Mouse (Mus musculus) CH12.LX (cell line): Measurements from ENCODE around the gene Polr2a. TPM values are rescaled to one million over a fixed set of nuclear protein-coding genes. Genes with fewer than 3 reads are reported as not detected.

Experiments used
- DNase-seq: peaks from one replicate; pipeline ENCODE4 v3.0.0-alpha.2; 2013; ENCODE audit errors: extremely low read depth
- H3K27ac ChIP-seq: 2 replicates; pipeline ENCODE4 v1.5.1; 2012; ENCODE audit warnings: low read depth, mild to moderate bottlenecking, control low read depth, moderate library complexity; ENCODE audit not compliant: insufficient read depth
- H3K27me3 ChIP-seq: replicated peaks from 2 replicates; pipeline ENCODE3; 2012; ENCODE audit warnings: inconsistent platforms
- H3K36me3 ChIP-seq, 2 experiments: replicated peaks in 1 of 2; 2 replicates each; pipeline versions ENCODE3 to v1.6.1; 2012; ENCODE audit warnings: inconsistent platforms in 1 of 2, low read length in 1 of 2, mild to moderate bottlenecking in 1 of 2, mixed read lengths in 1 of 2, moderate library complexity in 1 of 2; ENCODE audit not compliant: control insufficient read depth in 1 of 2, insufficient read depth in 1 of 2
- H3K4me1 ChIP-seq, 2 experiments: 2 replicates each; pipeline ENCODE4 v1.6.1; 2012; ENCODE audit warnings: inconsistent platforms in 1 of 2, moderate library complexity in 1 of 2; ENCODE audit not compliant: insufficient read depth in 2 of 2, control insufficient read depth in 1 of 2
- H3K4me2 ChIP-seq: 2 replicates; pipeline ENCODE4 v1.6.1; 2012; ENCODE audit warnings: low read depth, mild to moderate bottlenecking, control low read depth; ENCODE audit not compliant: poor library complexity, insufficient read depth, severe bottlenecking
- H3K4me3 ChIP-seq, 3 experiments: fragments of 150-350 bp in 1 of 3; sonication (generic) in 1 of 3; replicated peaks in 1 of 3; 2 replicates each; pipeline versions ENCODE3 to v1.5.1; 2011 to 2012; ENCODE audit warnings: low read depth in 2 of 3, low read length in 2 of 3, mild to moderate bottlenecking in 2 of 3, moderate library complexity in 2 of 3, control low read depth in 1 of 3, improper control_type of control experiment in 1 of 3, inconsistent platforms in 1 of 3, mixed read lengths in 1 of 3; ENCODE audit not compliant: poor library complexity in 1 of 3
- H3K79me2 ChIP-seq: replicated peaks from 2 replicates; pipeline ENCODE4 v1.6.1; 2012; ENCODE audit warnings: mild to moderate bottlenecking, moderate library complexity; ENCODE audit not compliant: control insufficient read depth, poor library complexity, insufficient read depth, severe bottlenecking; ENCODE audit errors: extremely low read depth
- H3K9ac ChIP-seq: 2 replicates; pipeline ENCODE4 v1.6.1; 2012; ENCODE audit warnings: low read depth, mild to moderate bottlenecking, control low read depth, moderate library complexity; ENCODE audit not compliant: insufficient read depth
- H3K9me3 ChIP-seq: replicated peaks from 2 replicates; pipeline ENCODE3; 2012; ENCODE audit warnings: low read length, inconsistent platforms, mixed read lengths
- CHD2 ChIP-seq: IDR thresholded peaks from 2 replicates; pipeline ENCODE4 v1.6.1; 2011; ENCODE audit warnings: low read length, improper control_type of control experiment
- CTCF ChIP-seq, 2 experiments: IDR thresholded peaks in 1 of 2; conservative IDR thresholded peaks in 1 of 2; 2 replicates each; pipeline ENCODE4 v1.5.1; 2011 to 2012; ENCODE audit warnings: low read depth in 2 of 2, low read length in 2 of 2, improper control_type of control experiment in 1 of 2, inconsistent platforms in 1 of 2, mild to moderate bottlenecking in 1 of 2, moderate library complexity in 1 of 2
- E2F4 ChIP-seq: IDR thresholded peaks from 2 replicates; pipeline ENCODE4 v1.6.1; 2011; ENCODE audit warnings: low read depth, low read length, improper control_type of control experiment; ENCODE audit not compliant: insufficient replicate concordance
- ELF1 ChIP-seq: IDR thresholded peaks from 2 replicates; pipeline ENCODE4 v1.6.1; 2014; ENCODE audit warnings: low read depth, mild to moderate bottlenecking, inconsistent platforms, low read length, improper control_type of control experiment
- ETS1 ChIP-seq: conservative IDR thresholded peaks from 2 replicates; pipeline ENCODE4 v1.6.1; 2012; ENCODE audit warnings: low read depth, mild to moderate bottlenecking, inconsistent platforms, low read length, improper control_type of control experiment, moderate library complexity
- IRF4 ChIP-seq: IDR thresholded peaks from 2 replicates; pipeline ENCODE4 v1.6.1; 2014; ENCODE audit warnings: low read depth, mild to moderate bottlenecking, inconsistent platforms, low read length, improper control_type of control experiment
- KAT2A ChIP-seq: IDR thresholded peaks from 2 replicates; pipeline ENCODE4 v1.6.1; 2012; ENCODE audit warnings: low read length, improper control_type of control experiment, inconsistent platforms; ENCODE audit not compliant: insufficient replicate concordance
- NRF1 ChIP-seq: IDR thresholded peaks from 2 replicates; pipeline ENCODE4 v1.6.1; 2014; ENCODE audit warnings: low read depth, mild to moderate bottlenecking, inconsistent platforms, low read length, improper control_type of control experiment, moderate library complexity
- PAX5 ChIP-seq: IDR thresholded peaks from 2 replicates; pipeline ENCODE4 v1.6.1; 2012; ENCODE audit warnings: low read length, inconsistent platforms, mixed read lengths
- POLR2A ChIP-seq: IDR thresholded peaks from 2 replicates; pipeline ENCODE4 v1.6.1; 2011; ENCODE audit warnings: low read depth, mild to moderate bottlenecking, improper control_type of control experiment, low read length
- RAD21 ChIP-seq: IDR thresholded peaks from 2 replicates; pipeline ENCODE4 v1.6.1; 2011; ENCODE audit warnings: low read depth, mild to moderate bottlenecking, low read length, improper control_type of control experiment, moderate library complexity
- RCOR1 ChIP-seq: conservative IDR thresholded peaks from 2 replicates; pipeline ENCODE4 v1.6.1; 2012; ENCODE audit warnings: low read depth, mild to moderate bottlenecking, inconsistent platforms, low read length, improper control_type of control experiment
- SMC3 ChIP-seq: IDR thresholded peaks from 2 replicates; pipeline ENCODE4 v1.6.1; 2011; ENCODE audit warnings: low read depth, low read length, improper control_type of control experiment
- ZKSCAN1 ChIP-seq: IDR thresholded peaks from 2 replicates; pipeline ENCODE4 v1.6.1; 2012; ENCODE audit warnings: low read depth, inconsistent platforms, low read length, improper control_type of control experiment, borderline replicate concordance
- ZNF384 ChIP-seq: IDR thresholded peaks from 2 replicates; pipeline ENCODE4 v1.6.1; 2012; ENCODE audit warnings: low read depth, low read length, improper control_type of control experiment, inconsistent platforms
- dilution Hi-C: fragments of 300-500 bp; cut with MboI; formaldehyde crosslinking; loops from 2 replicates; pipeline ENCODE4 v1.14.3; 2020; ENCODE audit warnings: low sequenced_read_pairs; ENCODE audit not compliant: extremely low pct_unique_long_range_greater_than_20kb, extremely low pct_ligation_motif_present
- in situ Hi-C: fragments of 300-500 bp; cut with MboI; formaldehyde crosslinking; loops from 3 replicates; pipeline ENCODE4 v1.14.3; 2019; ENCODE audit warnings: low sequenced_read_pairs, low pct_ligation_motif_present, low pct_unique_long_range_greater_than_20kb, mixed read lengths
- polyA plus RNA-seq: library from polyadenylated mRNA; unstranded; fragments of >175 nt; gene quantifications from 2 replicates; pipeline ENCODE4 v1.2.1, GENCODE M21; 2012; ENCODE audit warnings: low read depth; ENCODE audit not compliant: insufficient read length
- total RNA-seq, 2 experiments: library from RNA; depleted of rRNA; stranded (reverse); fragments of 300-350 nt in 1 of 2; fragments of >200 nt in 1 of 2; gene quantifications; 2 replicates each; pipeline ENCODE4 v1.2.3; 2012 to 2014

Gene Polr2a
- total and polyA plus RNA-seq, 3 experiments = 14.8 to 162 (median 45.0) TPM

DNA sequence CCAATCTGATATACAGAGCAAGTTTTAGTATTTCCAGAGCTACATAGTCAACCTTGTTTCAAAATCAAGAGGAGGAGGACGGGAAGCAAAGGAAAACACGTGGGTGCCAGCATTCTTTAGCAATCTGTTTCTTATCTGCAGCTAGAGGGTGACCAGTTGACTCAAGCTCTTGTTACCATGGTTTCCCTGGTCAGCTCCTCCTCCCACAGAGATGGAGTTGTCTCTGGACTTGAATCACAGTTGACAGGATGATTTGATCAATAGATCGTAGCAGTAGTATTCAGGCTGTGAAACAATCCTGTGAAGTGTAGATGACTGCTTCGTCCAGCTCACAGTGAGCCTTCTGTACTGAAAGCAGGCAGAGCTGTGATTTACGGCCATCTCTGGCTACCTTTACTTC, 42.5 kb downstream of the Polr2a start:
- Histone ChIP-seq H3K27ac (no peak overlapping the region), H3K36me3 (no peaks in the 10 kb centered on the region), H3K27me3 (peaks cover 2% of the 10 kb centered on the region)
- TF ChIP-seq RCOR1 (no peak), KAT2A (no peak), PAX5 (no peak), ZKSCAN1 (no peak), CHD2 (no peak), ETS1 (no peak), ZNF384 (no peak), CTCF (conservative IDR thresholded peaks at IDR 0.05 in 1 of 2, IDR thresholded peaks at IDR 0.05 in 1 of 2; ENCODE audit: low read depth in 2 of 2, low read length in 2 of 2) (no peak), POLR2A (no peak), ELF1 (no peak), NRF1 (no peak), IRF4 (no peak), E2F4 (no peak)
- TF ChIP-seq, all 38 proteins: peak for 0
- no peak overlapping the region for H3K9ac ChIP-seq
- H3K4me1 ChIP-seq = no peaks in the 10 kb centered on the region
- in situ Hi-C loops (no loop called here), dilution Hi-C loops (no loop called here)
- no peak overlapping the region for H3K4me2 ChIP-seq
- H3K79me2 ChIP-seq = no peaks in the 10 kb centered on the region
- DNase-seq = no peak
- H3K9me3 ChIP-seq = peaks cover 3% of the 10 kb centered on the region
- no peak overlapping the region for H3K4me3 ChIP-seq

DNA sequence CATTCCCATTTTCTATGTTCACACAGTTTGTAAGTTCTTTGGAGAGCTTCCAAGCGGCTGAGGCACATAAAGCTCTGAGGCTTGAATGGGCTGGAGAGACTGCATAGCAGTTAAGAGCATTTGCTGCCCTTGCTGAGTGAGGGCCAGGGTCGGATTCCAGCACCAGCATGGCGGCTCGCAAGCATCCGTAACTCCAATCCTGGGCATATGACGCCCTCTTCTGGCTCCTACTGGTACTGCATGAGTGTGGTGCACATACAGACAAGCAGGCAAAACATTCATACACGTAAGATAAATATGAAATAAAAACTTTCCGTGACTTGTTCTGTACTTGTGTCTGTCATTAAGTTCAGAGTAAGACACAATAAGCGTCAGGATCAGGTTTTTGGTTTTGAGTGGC, 43.0 kb downstream of the Polr2a start:
- Histone ChIP-seq H3K36me3 (no peaks in the 10 kb centered on the region), H3K27me3 (peaks cover 2% of the 10 kb centered on the region), H3K79me2 (no peaks in the 10 kb centered on the region), H3K9ac (no peak overlapping the region), H3K9me3 (peaks cover 3% of the 10 kb centered on the region), H3K4me1 (no peaks in the 10 kb centered on the region), H3K27ac (no peak overlapping the region), H3K4me3 (no peak overlapping the region), H3K4me2 (no peak overlapping the region)
- peak; percentile 20 for DNase-seq
- in situ Hi-C loops = no loop called here
- dilution Hi-C loops = no loop called here
- TF ChIP-seq SMC3 (peak; percentile 34), ZKSCAN1 (no peak), CTCF (conservative IDR thresholded peaks at IDR 0.05 in 1 of 2, IDR thresholded peaks at IDR 0.05 in 1 of 2; ENCODE audit: low read depth in 2 of 2, low read length in 2 of 2) (peak; percentile 62 to 84), RAD21 (peak; percentile 40)
